Mouse (Mus musculus): ENCODE results near the gene Adcy1.

The Adcy1 gene

DNA sequence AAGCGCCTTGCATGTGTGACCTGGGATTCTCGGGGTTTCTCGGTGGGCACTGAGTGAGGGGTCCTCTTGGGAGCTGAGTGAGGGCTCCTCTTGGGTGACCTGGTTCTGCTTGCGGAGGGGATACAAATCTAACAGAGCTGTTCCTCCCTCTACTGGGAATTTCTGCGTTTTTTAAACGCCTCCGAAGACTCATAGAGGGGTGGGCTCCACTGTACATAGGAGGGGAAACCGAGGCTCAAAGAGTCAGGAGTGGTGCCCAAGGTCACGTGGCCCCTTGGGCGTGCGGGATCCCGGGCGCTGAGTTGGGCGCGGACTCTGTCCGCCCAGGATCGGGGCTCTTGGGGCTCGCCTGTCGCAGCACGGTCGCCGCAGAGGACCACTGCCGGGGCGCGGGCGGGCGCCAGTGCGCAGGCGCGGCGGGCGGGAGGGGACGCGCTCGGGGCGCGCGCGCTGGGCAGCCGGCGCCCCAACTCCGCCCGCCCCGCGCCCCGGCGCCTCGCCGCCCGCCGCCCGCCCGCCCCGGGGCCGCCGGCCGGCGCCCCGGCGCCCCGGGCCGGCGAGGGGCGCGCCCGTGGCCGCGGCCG, at the start of gene Adcy1:
TSS of gene Adcy1 (plus strand) at position 489 of the 584 bp plus-strand sequence.
- peak in 1 of 2 experiments; percentile 61 for DNase-seq (ENCODE audit: low spot score in 2 of 2)

DNA sequence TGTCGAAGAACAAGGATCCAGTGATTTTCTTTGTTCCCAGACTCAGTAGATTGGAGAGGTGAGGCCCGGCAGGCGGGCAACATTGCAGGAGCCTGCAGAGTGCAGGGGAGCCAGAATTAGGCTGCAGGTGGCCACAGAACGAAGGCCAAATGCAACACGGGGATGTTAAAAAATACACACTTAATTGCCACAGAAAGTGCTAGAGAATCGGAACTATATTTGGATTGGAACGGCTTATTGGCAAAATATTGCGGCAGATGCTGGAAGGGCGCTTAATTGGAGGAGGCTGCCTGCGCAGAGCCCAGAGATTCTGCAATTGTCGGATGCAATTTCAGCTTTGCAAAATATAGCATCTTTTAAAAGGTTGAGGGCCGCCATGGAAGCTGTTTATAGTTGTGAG, 46.4 kb upstream of the Adcy1 start:
- no peak for DNase-seq (ENCODE audit: low spot score in 2 of 2)

DNA sequence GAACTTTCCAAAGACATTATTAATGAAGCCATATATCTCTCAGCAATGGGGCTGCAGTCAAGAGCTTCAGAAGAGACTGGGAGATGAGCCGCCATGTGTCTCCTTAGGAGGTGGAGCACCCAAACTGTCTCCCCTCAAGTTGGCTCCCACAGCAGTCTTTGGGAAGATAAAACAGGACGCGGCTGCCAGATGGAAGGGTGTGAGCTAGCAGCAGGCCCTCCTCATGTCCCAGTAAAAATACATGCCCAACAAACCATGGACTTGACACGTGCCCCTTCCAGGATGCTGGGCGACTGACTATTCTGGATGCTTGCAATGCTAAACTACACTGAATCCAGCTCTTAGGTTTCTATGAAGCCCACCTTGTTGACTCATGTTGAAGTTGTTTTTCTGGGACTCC, 45.2 kb upstream of the Adcy1 start:
- DNase-seq (ENCODE audit: low spot score in 2 of 2), result peak in 1 of 2 experiments; percentile 24

DNA sequence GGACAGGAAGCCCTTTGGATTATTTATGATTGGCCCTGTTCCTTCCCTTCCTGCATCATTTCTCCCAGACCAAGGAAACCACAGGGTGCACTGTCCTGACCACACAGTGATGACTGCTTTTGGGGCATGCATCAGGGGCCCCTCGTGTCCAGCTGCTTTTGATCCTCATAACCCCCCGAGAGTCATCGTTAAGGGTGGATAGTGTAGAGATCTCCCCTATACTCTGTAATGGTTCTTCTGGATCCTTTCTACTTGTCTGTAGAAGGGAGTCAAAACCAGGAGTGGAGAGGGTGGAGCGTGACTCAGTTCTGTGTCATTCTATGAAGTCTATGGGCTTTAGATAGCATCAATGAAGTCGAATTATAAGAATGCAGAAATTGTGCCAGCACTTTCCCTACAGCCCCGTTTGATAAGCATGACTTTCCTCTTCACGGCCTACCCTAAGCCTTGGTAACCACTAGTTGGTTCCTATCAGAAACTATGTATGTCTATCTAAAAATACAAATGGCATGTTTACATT, 44.2 kb upstream of the Adcy1 start:
- no peak for DNase-seq (ENCODE audit: low spot score in 2 of 2)

DNA sequence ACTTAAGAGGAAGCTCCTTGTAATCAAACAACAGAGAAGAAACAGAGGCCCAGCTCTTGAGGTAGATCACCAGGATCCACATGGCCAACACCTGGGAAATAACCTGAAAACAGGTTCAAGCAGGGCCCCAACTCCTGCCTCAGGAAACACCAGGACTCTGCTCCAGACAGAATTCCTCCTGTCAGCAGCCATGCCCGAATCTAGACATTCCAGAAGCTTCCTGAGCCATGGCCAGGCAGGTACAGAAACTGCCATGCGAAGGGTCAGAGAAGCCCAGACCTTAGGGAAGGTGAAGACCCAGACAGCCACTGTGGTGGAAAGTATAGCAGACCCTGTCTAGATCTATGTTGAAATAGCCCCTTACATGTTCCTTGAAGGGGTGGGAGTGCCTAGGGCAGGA, 30.2 kb upstream of the Adcy1 start:
- no peak for DNase-seq (ENCODE audit: low spot score in 2 of 2)

DNA sequence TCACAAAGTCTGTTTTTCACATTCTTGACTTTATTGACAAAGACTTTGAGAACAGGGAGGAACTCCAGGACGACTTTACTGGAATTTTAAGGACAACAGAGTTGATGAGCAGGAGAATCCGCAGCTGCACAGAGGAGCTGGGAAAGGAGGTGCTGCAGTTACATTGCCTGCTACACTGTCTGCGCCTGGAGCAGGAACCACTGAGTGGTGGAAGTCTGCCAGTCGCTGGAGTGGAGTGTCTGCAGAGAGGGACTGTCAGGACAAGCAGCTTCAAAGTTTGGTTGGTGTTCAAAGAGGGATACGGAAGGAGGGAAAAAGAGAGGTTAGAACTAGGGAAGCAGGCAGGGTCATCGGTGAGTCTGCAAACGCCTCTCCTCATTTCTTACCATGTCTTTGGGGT, 23.6 kb upstream of the Adcy1 start:
- DNase-seq (ENCODE audit: low spot score in 2 of 2), result no peak

DNA sequence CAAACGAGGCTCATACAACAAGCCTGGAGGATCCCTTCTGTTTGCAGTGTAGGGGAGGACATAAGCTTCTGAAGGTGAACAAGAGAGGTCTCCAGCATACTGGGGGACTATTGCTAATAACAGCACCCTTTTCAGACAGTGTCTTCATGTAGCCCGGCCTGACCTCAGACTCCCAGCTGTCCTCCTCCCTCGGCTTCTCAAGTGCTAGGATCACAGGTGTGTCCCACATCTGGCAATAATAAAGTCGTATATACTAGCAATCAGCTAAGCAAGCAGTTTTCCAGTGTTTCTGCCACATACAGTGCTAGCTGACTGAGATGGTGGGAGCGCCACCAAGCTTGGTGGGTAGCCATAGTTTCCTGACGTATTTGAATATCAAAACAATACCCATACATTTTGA, 22.5 kb upstream of the Adcy1 start:
- no peak for DNase-seq (ENCODE audit: low spot score in 2 of 2)

DNA sequence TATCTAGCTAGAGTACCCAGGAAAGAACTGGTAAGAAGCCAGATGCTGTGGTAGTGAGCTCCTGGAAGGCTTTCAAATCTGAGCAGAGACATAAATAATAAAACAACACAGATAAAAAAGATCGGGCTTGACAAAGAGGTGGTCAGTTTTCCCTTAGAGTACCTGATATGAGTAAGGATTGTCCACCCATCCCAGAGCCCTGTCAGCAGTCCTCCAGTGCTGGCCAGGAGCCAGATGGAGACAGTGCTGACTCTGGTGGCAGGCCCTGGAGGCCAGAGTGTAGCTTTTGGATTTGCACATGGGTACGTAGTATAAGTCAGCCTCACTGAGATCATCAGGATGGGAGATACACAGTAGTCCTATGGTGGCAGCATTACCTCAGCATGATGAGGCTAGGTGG, 16.1 kb upstream of the Adcy1 start:
- DNase-seq (ENCODE audit: low spot score in 2 of 2), result no peak

DNA sequence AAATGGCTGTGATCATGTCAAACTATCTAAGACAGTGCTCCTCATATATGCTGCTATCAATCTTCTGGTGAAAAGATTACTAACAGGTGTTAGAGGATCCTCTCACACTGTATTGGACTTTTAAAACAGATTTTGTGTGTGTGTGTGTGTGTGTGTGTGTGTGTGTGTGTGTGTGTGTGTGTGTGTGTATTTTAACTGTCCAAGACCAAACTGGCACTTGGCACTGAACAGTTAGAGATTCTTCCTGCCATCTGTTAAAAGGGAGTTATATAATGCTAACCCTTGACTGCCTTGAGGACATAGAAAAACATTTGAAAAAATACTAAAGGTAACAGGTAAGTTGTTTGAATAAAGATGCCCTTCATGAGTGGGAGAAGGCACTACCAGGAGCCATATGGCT, 15.7 kb upstream of the Adcy1 start:
- DNase-seq (ENCODE audit: low spot score in 2 of 2), result no peak

DNA sequence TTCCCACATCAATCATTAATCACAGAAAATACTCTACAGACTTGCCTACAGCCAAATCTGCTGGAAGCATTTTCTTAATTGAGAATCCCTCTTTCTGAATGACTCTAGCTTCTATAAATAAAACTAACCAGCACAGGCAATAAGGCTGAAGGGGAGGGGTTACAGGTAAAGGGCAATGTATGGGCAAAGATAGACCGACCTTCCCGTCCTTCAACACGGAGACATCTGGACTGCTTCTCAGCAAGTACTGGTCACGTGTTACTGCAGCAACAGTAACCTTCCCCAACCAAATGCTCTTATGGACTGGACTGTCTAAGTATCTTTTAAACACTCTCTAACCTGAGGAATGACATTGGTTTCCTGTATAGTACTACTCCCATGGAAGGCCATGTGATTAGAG, 9.6 kb upstream of the Adcy1 start:
- no peak for DNase-seq (ENCODE audit: low spot score in 2 of 2)

DNA sequence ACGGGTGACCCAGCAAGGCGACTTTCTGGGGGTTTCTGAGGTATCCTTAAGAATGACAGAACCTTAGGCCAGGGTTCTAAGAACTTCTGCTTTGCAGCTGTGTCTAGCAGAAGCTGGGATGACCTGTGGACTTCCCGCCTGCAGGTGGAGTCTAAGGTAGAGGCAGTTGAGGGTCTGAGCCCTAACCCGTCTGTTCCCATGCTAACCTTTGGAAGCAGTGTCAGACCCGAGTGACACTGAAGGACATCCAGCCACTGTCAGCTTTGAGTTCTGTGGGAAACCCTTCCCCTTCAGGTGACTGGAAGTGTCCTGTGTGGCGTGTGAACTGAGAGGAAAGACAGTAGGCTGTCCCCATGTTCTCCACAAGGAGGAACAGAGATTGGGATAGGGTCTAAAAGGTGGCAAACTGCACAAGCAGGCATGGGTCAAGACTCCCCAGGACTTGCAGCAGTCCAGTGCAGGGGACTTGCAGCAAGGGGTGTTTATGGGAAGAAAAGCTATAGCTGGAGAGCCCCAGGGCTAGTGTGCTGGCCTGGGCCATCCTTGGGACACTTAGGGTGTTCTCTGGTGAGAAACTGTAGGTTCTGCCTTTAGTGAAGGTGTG, 8.5 kb upstream of the Adcy1 start:
- DNase-seq (ENCODE audit: low spot score in 2 of 2), result no peak

DNA sequence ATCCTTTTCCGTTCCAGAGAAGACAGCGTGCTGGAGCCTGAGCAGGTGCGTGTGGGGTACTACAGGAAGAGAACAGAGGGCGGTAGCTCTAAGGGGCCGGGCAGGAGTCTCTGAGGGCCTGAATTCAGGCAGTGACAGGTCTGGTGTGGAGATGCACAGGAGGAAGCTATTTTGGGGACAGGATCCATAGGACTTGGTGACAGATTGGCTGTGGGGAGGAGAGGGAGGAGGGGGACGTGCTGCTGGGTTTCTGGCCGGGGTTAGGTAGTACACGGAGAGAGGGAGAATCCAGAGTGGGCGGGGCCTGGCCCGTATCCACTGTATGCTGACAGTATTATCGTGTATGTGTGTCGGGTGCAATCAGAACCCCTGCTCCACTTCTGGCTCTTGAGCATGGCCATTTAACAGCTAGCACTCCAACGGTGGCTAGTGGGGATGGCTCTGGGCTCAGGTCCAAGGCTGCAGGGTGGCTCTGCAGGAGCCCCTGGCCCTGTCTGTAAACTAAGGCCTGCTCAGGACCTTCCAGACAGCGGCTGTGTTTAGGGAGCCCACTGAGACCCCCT, 7.8 kb upstream of the Adcy1 start:
- peak; percentile 47 to 79 for DNase-seq (ENCODE audit: low spot score in 2 of 2)

DNA sequence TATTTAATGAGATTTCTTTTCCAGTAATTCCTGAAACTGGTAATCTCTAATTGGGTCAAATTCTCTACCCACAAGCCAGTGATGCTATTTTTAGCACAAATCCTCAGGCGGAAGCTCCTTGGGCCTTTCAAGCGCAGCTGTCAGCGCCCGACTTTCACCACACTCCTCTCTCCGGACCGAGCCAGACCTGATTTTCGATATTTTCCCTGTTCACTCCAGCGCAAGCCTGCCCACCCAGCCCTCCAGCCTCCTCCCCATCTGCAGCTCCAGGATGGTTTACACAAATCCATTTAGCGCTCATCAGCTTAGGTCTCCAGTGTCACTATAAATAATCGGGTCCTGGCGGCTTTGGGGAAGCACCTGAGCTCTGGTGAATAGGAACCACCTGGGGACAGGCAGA, 7.2 kb upstream of the Adcy1 start:
- no peak for DNase-seq (ENCODE audit: low spot score in 2 of 2)

DNA sequence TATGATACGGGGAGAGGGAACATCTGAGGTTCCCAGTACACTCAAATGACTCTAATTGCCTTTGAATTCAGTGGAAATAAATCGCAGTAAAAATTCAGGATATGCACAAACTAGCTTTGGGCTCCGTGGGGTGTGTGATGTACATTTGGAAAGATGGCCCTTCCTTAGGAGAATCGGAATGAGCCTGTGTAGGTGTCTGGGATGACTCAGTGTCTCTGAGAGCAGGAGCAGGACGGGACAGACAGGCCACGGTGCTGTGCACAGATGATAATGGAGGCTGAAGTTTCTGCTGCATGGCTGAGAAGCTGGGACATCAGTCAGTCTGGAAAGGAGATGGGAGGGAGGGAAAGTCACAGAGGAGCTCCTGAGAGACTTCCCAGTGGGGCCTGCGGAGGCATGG, 5.5 kb upstream of the Adcy1 start:
- no peak for DNase-seq (ENCODE audit: low spot score in 2 of 2)

DNA sequence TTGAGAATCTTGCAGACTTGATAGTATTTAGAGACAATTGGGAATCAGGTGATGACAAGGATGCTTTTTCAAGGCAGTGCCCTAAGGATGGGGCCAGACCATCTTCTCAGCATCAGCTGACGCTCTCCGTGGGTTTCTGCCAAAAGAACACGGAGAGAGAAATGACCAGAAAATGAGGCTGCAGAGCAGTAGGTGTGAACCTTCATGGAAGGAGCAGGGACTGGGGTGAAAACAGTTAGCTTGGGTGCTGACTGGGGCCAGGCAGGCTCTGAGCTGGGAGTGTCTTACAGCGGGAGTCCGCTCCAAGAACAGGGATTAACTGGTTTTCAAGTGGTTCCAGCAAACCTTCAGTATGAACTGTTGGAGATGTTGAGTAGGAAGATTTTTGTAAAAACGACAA, 1.3 kb upstream of the Adcy1 start:
- no peak for DNase-seq (ENCODE audit: low spot score in 2 of 2)

DNA sequence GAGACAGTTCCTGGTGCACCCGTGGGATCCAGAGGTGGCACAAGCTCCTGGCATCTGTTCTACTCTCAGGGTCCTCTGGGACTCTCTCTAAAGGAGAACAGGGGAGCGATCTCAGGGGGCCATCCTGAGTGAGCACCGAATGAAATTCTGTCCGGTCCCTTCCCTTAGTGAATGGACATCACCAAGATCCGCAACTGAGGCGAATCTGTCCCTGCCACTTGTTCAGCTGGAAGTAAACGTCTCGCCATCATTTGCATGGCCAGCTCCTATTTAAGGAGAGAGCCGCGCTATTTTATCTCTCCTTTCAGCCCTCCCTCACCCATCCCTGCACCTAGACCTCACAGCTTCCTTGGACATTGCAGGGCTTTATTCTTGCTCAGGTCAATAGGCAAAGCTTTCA, 723 bp upstream of the Adcy1 start:
- no peak for DNase-seq (ENCODE audit: low spot score in 2 of 2)

DNA sequence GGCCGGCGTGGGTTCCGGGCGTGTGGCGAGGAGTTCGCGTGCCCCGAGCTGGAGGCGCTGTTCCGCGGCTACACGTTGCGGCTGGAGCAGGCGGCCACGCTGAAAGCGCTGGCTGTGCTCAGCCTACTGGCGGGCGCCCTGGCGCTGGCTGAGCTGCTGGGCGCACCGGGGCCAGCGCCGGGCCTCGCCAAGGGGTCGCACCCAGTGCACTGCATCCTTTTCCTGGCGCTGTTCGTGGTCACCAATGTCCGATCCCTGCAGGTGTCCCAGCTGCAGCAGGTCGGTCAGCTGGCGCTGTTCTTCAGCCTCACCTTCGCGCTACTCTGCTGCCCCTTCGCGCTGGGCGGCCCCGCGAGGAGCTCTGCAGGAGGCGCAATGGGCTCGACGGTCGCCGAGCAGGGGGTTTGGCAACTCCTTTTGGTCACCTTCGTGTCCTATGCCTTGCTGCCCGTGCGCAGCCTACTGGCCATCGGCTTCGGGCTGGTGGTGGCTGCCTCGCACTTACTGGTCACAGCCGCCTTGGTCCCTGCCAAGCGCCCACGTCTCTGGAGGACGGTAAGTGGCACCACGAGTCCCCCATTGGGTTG, 485 bp downstream of the Adcy1 start:
- DNase-seq (ENCODE audit: low spot score in 2 of 2), result no peak

DNA sequence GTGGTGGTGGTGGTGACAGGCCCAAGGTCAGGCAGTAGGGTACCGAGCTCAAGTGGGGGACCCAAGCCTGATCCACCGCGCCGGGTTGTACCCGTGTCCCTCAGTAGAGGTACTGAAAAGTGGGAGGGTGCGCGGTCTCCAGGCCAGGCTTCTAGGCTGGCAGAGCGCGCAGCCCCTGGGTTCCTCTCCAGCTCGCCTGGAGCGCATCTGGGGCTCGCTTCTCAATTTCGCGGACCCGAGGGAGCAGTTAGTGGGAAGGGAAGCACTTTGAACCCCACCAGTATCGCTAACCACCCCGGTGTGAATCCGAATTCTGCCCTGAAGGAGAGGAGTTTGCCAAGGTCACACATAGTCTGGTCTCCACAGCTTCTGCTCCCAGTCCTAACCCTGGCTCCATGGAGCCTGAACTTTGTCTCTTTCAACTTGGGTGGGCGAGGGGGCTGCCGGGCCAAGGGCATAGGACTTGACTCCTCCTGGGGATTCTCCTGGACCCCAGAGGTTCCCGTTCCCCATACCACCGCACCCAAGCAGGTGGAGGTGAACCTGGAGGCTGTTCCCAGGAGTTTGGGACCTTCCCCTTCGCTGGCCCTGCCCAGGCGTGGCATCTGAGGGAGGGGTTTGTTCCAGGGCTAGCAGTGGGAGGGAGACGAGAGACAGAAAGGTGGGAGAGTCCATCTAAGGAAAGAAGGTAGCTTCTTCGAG, 1.3 kb downstream of the Adcy1 start:
- no peak for DNase-seq (ENCODE audit: low spot score in 2 of 2)

DNA sequence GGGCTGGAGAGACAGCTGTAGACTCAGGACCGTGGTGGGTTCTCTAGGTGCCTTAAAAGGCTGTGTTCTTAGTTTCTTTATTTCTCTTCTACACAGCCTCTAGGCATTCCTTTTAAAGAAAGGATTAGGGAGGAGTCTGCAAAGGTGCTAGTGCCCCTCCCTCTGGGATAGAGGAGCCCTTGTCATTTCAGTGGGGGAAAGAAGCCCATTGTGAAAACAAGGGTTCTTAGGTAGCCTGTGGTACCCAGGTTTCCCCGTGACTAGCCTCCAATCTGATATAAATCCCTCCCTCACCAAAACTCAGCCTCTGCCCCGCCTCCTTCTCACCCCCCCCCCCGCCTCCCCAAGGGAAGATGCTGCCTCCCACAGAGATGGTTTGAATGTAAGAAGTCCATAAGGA, 2.1 kb downstream of the Adcy1 start:
- DNase-seq (ENCODE audit: low spot score in 2 of 2), result no peak

DNA sequence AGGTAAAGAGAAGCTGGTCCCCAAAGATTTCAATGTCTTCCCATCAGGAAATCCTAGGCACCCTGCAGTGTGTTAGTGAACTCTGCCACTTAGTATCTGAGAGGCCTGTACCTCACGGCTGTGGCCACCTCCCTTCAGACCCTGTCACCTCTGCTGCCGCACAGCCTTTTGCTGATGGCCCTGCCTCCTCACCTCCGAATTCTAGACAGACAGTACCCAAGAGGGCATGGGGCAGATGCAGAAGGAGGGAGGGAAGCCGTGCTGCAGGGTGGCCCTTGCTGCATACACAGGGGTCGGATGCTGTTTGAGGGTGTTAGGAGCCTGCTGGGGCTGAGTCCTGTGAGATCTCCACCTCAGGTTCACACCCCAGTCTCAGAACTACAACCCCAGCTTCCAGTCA, 2.6 kb downstream of the Adcy1 start:
- no peak for DNase-seq (ENCODE audit: low spot score in 2 of 2)

DNA sequence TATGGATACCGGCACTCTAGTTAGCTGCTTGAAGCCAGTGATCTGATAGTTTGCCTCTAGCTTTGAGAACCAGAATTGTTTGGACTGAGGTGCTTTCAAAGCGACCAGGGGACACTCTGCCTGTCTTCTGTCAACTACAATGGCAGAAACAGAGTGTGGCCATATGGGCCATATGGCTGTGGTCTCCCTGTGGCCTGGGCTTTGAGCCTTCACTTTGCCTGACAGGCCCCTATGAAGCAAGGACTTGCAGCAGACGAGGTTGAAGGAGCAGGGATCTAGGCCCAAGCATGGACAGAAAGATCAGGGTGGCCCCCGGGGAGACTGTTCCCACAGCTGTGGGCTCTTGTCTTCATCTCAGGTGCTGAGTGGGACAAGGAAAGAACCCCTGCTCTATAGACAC, 4.0 kb downstream of the Adcy1 start:
- no peak for DNase-seq (ENCODE audit: low spot score in 2 of 2)

DNA sequence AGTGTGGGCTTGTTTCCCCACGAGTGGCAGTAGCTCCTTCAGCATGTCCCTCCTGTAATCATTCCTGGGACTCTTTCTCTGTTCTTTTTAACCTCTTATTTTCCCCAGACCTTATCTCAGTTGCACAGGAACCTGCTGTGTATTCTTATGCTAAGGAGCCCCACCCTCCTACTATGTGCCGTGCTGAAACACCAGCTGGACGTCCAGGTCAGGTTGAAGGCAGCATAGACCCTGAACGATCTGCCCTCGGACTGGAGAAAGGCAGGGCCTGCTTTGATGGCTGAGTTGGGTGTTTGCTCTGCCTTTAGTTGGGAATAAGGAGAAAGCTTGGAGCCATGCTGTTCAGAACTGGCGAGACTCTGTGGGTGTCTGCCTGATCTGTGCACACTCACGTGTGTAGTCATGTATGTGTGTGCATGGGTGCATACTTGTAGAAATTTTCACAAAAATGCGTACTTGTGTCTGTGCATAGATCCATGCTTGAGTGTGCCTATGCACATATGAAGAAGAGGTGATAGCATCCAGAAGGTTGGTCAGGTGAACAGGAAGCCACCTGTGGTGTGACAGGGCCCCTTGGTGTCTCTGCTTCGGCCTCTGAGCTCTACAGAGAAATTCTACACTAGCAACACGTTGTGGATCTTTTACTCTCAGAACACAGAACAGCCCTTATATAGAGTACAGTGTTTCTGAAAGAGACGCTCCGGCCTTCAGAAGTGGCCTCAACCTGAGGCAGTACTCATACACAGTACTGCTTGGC, 5.4 kb downstream of the Adcy1 start:
- DNase-seq (ENCODE audit: low spot score in 2 of 2), result no peak
